Mouse (Mus musculus) heart, adult 9 months (tissue): ENCODE measurements at regions not wholly inside any gene's neighbourhood (a gene's known extent, or its start where the extent isn't known, plus 50 kb on each side); places are given as distances from the start of the nearest gene placed in this dataset.

Source experiments
- DNase-seq, 2 experiments: peaks; one replicate each; pipeline ENCODE4 v3.0.0; 2022; ENCODE audit warnings: low spot score in 2 of 2

- DNase-seq, result no peak
Observed at GRCm38 (mm10) chr5:106191141-106191540, 266.8 kb downstream of the Barhl2 start.

GRCm38 (mm10) chr5:106181726-106182125 is 276.2 kb downstream of the Barhl2 start:
- DNase-seq, result no peak

GRCm38 (mm10) chr5:106172162-106172561 is 285.8 kb downstream of the Barhl2 start:
- DNase-seq, result no peak

- DNase-seq, result no peak
Observed at GRCm38 (mm10) chr5:106170405-106170804, 287.6 kb downstream of the Barhl2 start.

- no peak for DNase-seq
Observed at GRCm38 (mm10) chr5:106167556-106167955, 290.4 kb downstream of the Barhl2 start.

- no peak for DNase-seq
Observed at GRCm38 (mm10) chr5:106166266-106166665, 289.9 kb downstream of the Zfp326 start.

GRCm38 (mm10) chr5:106164190-106164589 is 287.8 kb downstream of the Zfp326 start:
- DNase-seq, result no peak

GRCm38 (mm10) chr5:106162981-106163653 is 286.8 kb downstream of the Zfp326 start:
- DNase-seq, result no peak

GRCm38 (mm10) chr5:106139109-106139508 is 262.7 kb downstream of the Zfp326 start:
- DNase-seq, result no peak

- DNase-seq, result no peak
Observed at GRCm38 (mm10) chr5:106122928-106123327, 246.6 kb downstream of the Zfp326 start.

- no peak for DNase-seq
Observed at GRCm38 (mm10) chr5:106119584-106119983, 243.2 kb downstream of the Zfp326 start.

- no peak for DNase-seq
Observed at GRCm38 (mm10) chr5:106113186-106113585, 236.8 kb downstream of the Zfp326 start.

- DNase-seq, result no peak
Observed at GRCm38 (mm10) chr5:106108474-106108971, 232.2 kb downstream of the Zfp326 start.

GRCm38 (mm10) chr5:106102255-106102654 is 225.9 kb downstream of the Zfp326 start:
- DNase-seq, result no peak

- no peak for DNase-seq
Observed at GRCm38 (mm10) chr5:106098887-106099286, 222.5 kb downstream of the Zfp326 start.

GRCm38 (mm10) chr5:106089332-106089731 is 213.0 kb downstream of the Zfp326 start:
- no peak for DNase-seq

- DNase-seq, result no peak
Observed at GRCm38 (mm10) chr5:106088478-106089185, 212.3 kb downstream of the Zfp326 start.

- DNase-seq, result no peak
Observed at GRCm38 (mm10) chr5:106083786-106084185, 207.4 kb downstream of the Zfp326 start.

GRCm38 (mm10) chr5:106082891-106083290 is 206.5 kb downstream of the Zfp326 start:
- DNase-seq, result no peak

- no peak for DNase-seq
Observed at GRCm38 (mm10) chr5:106067124-106067551, 190.8 kb downstream of the Zfp326 start.

- DNase-seq, result no peak
Observed at GRCm38 (mm10) chr5:106066706-106067105, 190.3 kb downstream of the Zfp326 start.

- DNase-seq, result no peak
Observed at GRCm38 (mm10) chr5:106064366-106064765, 188.0 kb downstream of the Zfp326 start.

GRCm38 (mm10) chr5:106062926-106063325 is 186.6 kb downstream of the Zfp326 start:
- DNase-seq, result no peak
